17 mouse cellular contexts compared by ENCODE assay signal in the genomic region with DNA sequence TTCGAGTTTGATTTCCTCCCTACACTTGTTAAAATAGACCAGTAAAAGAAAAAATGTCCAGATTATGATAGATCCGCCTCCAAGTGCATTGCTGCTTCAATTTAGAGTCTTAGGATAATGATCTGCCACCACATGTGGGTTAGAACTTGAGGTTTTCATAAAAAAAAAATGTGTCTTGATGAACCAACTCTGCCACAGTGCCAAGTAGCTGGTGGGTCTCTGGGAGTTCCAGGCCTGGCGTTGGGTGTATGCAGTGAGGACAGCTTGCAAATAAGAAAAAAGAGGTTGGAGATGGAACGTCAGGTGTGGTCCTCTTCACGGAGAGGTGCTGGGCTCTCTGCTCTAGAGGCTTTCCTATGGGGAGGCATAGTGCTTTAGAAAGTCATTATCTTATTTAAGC. TPM values are rescaled to one million over a fixed set of nuclear protein-coding genes. Genes with fewer than 3 reads are reported as not detected.
"Had no signal": no experiment of that assay in that cellular context is flagged by ENCODE, and none has a peak within 500 bp of the region (broad histone marks: within the 10 kb centered on the region; RNA-seq: fewer than 3 reads in every experiment).

No protein-coding gene starts in this region.

- H3K4me1 ChIP-seq: liver, embryonic 15.5 days; stomach, embryonic 15.5 days had no signal

- DNase-seq: kidney, adult 9 months; kidney, postnatal 10 days; lung, adult 2 months; lung, postnatal 36 days; right cerebral cortex, postnatal 14 days; thymus, adult 2 months; thymus, postnatal 25 days had no signal

- H3K4me3 ChIP-seq: layer of hippocampus, adult 2 months; limb, embryonic 13.5 days; liver, embryonic 15.5 days; stomach, embryonic 15.5 days had no signal

- H3K4me2 ChIP-seq: limb, embryonic 13.5 days; liver, embryonic 11.5 days; liver, embryonic 15.5 days; stomach, embryonic 15.5 days had no signal

- H3K27me3 ChIP-seq: liver, embryonic 15.5 days; stomach, embryonic 15.5 days had no signal

- ATAC-seq: lung, postnatal 0 days had no signal

- H3K27ac ChIP-seq: layer of hippocampus, adult 2 months; limb, embryonic 13.5 days; liver, embryonic 15.5 days; stomach, embryonic 15.5 days had no signal

- H3K9ac ChIP-seq: limb, embryonic 13.5 days; liver, embryonic 15.5 days; stomach, embryonic 15.5 days had no signal

- H3K36me3 ChIP-seq: limb, embryonic 13.5 days; liver, embryonic 15.5 days; stomach, embryonic 15.5 days had no signal

- H3K9me3 ChIP-seq: limb, embryonic 13.5 days; liver, embryonic 15.5 days; stomach, embryonic 15.5 days had no signal

RNA-seq across cellular contexts. Expression of gene Gm10320, which starts 53.6 kb away (rescaled TPM):
- total RNA-seq: layer of hippocampus, adult 2 months; layer of hippocampus, postnatal 10 days; left cerebral cortex, postnatal 36 days; midbrain, postnatal 0 days had no signal
- polyA plus RNA-seq: testis, adult 2 months had no signal
